Mouse (Mus musculus) urinary bladder, postnatal 14 days (tissue): ENCODE results near the gene Glud1.
A peak's percentile ranks its signal among the peaks of the same experiment; 100 is the strongest.

Experiments
- DNase-seq: peaks from one replicate; pipeline ENCODE4 v3.0.0; 2021; ENCODE audit warnings: low spot score

Glud1 gene

GRCm38 (mm10) chr14:34310234-34310965, at the start of gene Glud1, which contains the start of gene Shld2:
Glud1 (plus strand) TSS chr14:34310727.
Shld2 (minus strand) TSS chr14:34310493.
- DNase-seq = peak; percentile 96

DNA sequence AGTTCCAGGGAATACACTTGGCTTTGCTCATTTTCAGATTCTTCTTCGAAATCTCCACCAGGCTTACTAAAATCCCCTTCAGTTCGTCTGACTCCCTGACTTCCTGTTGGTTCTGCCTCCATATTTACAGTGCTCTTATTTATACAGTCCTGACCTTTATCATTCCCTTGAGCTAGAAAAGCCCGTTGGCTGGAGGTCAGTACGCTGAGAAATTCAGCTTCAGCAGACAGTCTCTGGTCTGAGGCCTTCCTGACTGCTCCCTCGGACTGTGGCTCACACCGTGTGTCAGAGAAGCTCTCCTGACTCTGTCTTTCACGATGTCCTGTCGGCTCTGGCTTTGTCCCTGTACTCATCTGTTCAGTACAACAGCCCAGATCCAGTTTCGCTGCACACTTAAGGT, 42.5 kb upstream of the Glud1 start:
- DNase-seq = no peak

DNA sequence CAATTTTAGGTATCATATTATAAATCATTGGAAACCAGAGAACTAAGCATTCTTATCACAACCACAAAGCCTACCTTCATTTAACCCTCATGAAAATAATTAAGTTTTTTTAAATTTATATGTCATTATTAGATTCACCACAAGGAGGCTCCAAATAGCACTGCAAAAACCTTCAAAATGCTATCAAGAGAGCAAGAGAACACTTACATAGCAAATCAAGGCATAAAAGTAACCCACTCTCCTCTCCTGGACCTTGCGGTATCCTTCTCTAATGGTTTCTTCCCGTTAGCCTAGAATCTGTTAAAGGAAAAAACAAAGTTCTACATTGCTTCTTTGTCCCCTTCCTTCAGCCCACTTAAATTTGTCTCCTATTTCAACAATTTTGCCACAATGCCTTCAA, 37.2 kb upstream of the Glud1 start:
- no peak for DNase-seq

DNA sequence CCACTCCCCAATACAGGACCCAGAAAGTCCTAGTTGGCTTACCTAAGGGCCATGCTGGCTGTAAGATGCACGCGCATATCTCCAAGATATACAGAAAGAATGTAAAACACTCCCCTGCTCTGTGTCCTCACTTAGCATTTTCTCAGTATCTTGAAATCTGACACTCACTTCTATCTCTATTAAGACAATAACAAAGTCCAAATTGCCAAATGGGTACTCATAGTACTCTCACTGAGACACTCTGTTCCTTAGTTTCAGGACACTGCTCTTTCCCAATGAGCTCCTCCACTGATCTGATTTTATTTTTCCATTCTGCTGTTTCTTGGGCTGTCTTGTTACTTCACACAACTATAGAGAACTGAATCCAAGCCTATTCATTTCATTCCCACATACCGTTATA, 36.4 kb upstream of the Glud1 start:
- DNase-seq = no peak

DNA sequence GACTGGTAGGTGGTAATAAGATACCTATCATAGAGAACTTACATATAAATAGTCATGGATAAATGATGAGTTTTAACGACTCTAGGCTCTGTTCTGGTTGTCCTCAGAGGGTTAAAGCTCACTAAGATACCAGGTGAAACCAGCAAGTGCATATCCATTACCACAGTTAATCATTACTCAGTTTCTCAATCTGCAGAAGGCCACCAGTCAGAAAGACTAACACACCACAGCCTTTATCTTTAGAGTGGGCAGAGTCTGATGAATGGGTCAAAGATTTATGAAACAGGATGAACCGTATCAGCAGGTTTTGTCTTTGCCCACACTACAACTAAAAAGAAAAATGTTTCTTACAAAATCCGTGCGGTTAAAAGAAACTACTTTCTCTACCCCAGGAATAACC, 35.3 kb upstream of the Glud1 start:
- no peak for DNase-seq

- no peak for DNase-seq
Observed at GRCm38 (mm10) chr14:34279726-34280125, 30.8 kb upstream of the Glud1 start.

DNA sequence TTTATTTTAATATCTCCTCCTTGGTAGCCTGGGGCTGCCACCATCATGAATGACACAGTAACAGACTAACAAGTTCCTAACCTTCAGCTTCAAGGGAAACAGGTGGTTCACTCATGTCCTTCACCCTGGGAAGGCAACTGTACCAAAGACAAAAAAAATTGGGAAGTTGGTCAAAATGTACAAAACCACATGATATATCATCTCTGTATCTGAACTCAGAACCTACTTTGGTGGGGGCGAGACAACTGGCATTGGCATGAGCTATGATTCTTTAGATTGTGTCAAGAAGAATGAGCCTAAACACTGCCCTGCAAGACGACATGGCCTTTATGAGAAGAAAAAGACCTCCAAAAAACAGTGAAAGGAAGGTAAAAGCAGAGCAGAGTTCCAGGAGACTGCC, 29.7 kb upstream of the Glud1 start:
- no peak for DNase-seq

DNA sequence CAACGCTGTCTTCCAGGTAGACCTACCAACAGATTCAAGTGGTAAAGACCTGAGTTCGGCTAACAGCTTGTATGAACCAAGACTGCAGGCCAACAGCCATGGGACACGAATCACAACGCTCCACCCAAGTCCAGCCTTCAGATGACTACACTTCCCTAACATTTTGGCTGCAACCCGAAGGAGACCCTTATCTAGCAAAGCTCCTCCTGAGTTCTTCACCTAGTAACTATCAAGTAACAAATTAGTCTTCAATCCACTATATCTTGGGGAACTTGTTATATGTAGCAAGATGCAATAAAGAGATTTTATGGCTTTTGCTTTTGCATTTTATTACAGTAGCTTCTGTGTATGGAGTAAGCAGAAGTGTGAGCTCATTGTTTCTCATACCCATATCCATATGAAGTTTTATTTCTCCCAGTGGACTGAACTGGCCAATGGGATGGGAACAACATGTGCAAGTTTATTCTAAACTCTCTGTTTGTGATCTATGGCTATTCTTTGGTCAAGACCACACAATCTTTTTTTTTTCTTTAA, 28.7 kb upstream of the Glud1 start:
- no peak for DNase-seq

DNA sequence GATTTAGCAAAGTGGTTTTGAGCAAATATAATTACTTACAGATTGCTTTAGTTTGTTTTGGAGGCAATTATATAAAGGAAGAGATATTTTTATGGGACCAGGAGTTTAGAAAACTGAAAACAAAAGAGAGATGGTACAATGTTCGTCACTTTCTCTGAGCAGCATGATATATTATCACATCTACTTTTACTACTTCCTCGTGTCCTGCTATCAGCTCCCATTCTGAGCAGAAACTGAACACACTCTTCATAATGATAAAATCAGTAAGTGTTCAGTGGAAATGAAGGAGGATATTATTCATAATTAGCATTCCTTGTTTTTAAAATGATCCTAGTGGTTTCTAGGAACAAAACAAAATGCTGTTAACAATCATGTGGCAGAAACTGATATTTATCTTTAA, 22.1 kb upstream of the Glud1 start:
- DNase-seq = no peak

- DNase-seq = no peak
Observed at GRCm38 (mm10) chr14:34289259-34290015, 21.1 kb upstream of the Glud1 start.

DNA sequence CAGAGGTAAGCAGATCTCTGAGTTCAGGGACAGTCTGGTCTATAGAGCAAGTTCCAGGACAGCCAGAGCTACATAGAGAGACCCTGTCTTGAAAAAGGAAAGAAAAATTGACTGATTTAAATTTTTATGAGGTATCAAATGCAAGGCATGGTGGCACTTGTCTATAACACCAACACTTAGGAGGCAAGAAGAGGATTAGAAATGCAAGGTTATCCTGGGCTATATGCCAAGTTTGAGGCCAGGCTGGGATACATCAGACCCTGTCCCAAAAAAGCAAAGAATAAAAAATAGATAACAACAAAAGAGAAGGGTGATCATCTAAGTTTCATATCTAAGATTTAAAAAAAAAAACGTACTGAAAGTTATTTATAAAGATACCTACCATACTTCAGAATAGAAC, 20.3 kb upstream of the Glud1 start:
- DNase-seq = no peak

DNA sequence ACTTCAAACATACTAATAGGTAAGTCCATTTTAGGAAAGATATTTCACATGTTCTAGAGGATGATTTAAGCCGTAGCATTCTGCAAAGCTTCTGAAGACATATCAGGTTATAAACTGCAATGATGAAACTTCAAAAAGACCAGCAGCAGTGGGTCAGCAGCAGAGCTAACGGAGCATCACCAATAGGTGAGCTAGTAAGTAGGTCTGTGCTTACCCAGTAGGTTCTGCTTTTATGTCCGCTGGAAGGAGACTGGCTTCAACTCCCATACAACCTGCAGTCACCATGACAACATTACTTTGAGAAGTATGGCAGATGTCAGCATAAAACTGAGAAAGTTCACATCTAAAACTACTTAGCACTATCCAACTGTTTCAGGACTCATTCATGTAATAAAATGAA, 16.9 kb upstream of the Glud1 start:
- no peak for DNase-seq

GRCm38 (mm10) chr14:34296350-34296749, 14.2 kb upstream of the Glud1 start:
- no peak for DNase-seq

- DNase-seq = peak; percentile 67
Observed at GRCm38 (mm10) chr14:34297038-34297437, 13.5 kb upstream of the Glud1 start.

GRCm38 (mm10) chr14:34297634-34298033, 12.9 kb upstream of the Glud1 start:
- DNase-seq = no peak

DNA sequence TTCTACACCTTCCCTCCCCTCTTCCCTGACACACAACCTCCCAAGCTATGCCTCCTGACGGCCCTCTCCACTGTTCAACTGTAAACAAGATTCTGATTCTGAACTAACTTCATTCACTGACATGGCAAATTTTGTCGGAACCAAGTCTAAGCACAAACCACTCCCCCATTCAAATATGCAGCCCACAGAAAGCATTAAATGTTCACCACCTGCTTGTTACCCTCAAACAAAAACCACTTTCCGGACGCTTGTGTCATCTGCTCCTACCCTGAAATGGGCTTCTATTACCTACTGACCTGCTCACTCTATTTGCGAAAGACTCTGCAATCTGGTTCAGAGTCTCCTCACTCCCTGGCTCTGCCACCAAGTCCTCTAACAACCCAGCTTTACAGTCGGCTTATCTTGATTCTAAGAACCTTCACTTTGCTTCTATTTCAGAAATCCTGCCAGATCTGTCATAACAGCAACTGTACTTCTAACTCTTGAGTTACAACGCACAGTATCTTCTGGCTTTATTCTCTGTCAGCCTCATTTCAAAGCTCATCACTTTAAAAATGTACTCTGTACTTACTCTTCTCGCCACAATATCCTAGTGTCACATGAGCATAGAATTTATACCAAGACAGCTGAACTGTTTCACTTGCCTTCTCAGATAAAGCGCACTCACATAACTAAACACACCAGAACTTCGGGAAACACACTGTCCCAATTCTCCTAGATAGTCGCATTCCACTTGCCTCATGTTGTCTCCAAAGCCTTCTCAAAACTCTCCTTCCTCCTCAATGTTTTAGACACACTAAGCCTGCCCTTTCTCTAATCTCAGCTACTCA, 11.4 kb upstream of the Glud1 start:
- DNase-seq = no peak

- DNase-seq = no peak
Observed at GRCm38 (mm10) chr14:34302681-34303242, 7.8 kb upstream of the Glud1 start.

DNA sequence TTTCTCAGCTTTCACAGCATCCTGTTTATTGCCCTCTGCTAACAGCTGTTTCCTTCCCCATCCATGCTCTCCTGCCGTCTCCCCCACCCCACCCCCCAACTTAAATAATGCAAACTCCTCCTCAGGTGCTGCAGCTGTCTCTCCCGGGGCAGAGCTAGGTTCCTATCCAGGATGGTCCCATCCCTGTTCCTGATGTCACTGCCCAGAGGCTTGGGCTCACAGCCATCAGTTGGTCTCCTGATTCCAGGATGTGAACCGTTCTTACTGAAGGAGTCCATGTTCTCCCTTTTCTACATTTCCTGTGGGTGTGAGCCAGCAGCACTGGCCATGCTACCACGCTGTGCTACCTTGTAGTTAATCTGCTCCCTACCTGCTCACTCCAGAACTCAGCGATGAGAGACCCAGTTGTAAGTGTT, 7.3 kb upstream of the Glud1 start:
- DNase-seq = no peak

- DNase-seq = no peak
Observed at GRCm38 (mm10) chr14:34309266-34309665, 1.3 kb upstream of the Glud1 start.

- no peak for DNase-seq
Observed at GRCm38 (mm10) chr14:34309907-34310233, 657 bp upstream of the Glud1 start.

DNA sequence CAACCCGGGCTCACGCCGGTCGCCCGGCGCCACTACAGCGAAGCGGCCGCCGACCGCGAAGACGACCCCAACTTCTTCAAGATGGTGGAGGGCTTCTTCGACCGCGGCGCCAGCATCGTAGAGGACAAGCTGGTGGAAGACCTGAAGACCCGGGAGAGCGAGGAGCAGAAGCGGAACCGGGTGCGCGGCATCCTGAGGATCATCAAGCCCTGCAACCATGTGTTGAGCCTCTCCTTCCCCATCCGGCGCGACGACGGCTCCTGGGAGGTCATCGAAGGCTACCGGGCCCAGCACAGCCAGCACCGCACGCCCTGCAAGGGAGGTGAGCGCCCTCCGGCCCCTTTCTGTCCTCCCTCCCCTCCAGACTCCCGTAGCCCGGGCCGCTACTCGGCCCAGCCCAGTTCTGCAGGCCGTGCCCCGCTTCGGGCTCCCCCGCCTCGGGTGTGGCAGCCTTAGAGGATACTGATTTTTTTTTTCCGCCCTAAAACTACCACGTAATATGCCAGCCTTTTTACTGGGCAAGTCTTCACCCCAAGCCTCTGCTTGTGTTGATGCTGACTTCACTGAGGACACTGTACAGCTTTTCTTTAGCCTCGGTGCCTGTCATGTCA, 599 bp downstream of the Glud1 start:
- peak; percentile 46 for DNase-seq

GRCm38 (mm10) chr14:34311691-34312090, 1.2 kb downstream of the Glud1 start:
- DNase-seq = no peak
